Mouse (Mus musculus): ENCODE results near the gene Rhbdd1. TPM values are rescaled to one million over a fixed set of nuclear protein-coding genes. Genes with fewer than 3 reads are reported as not detected.

The Rhbdd1 gene
- polyA plus RNA-seq, 2 experiments: 7.0 to 8.7 TPM

GRCm38 (mm10) chr1:82465321-82465853, 149.1 kb downstream of the Rhbdd1 start:
- 62% methylated on average over 6 of the region's 6 CpGs for WGBS
- ATAC-seq (ENCODE audit: low FRiP score, low read depth) (no peak), DNase-seq (ENCODE audit: low spot score) (no peak)
- Histone ChIP-seq H3K27me3 (ENCODE audit: control insufficient read depth, insufficient read depth, low read length) (no peaks in the 10 kb centered on the region), H3K9me3 (ENCODE audit: control insufficient read depth, low read length) (no peaks in the 10 kb centered on the region), H3K9ac (ENCODE audit: low read depth, low read length, severe bottlenecking) (no peak overlapping the region), H3K4me3 (replicated peaks; ENCODE audit: low read length) (no peak overlapping the region), H3K27ac (replicated peaks; ENCODE audit: low read depth, low read length) (no peak overlapping the region), H3K4me1 (ENCODE audit: control insufficient read depth, insufficient read depth, low read length) (no peaks in the 10 kb centered on the region), H3K36me3 (ENCODE audit: control insufficient read depth, insufficient read depth, low read length) (no peaks in the 10 kb centered on the region), H3K4me2 (replicated peaks; ENCODE audit: low read depth, low read length, severe bottlenecking) (no peak overlapping the region)
- no peak for TF ChIP-seq POLR2A (IDR thresholded peaks at IDR 0.05; ENCODE audit: borderline replicate concordance, extremely low read depth, insufficient read depth, insufficient read length)

GRCm38 (mm10) chr1:82468872-82469271, 152.6 kb downstream of the Rhbdd1 start:
- Histone ChIP-seq H3K4me3 (replicated peaks; ENCODE audit: low read length) (no peak overlapping the region), H3K9me3 (ENCODE audit: control insufficient read depth, low read length) (no peaks in the 10 kb centered on the region), H3K4me2 (replicated peaks; ENCODE audit: low read depth, low read length, severe bottlenecking) (no peak overlapping the region), H3K9ac (ENCODE audit: low read depth, low read length, severe bottlenecking) (no peak overlapping the region), H3K4me1 (ENCODE audit: control insufficient read depth, insufficient read depth, low read length) (no peaks in the 10 kb centered on the region), H3K27ac (replicated peaks; ENCODE audit: low read depth, low read length) (no peak overlapping the region), H3K27me3 (ENCODE audit: control insufficient read depth, insufficient read depth, low read length) (no peaks in the 10 kb centered on the region), H3K36me3 (ENCODE audit: control insufficient read depth, insufficient read depth, low read length) (no peaks in the 10 kb centered on the region)
- no peak for ATAC-seq (ENCODE audit: low FRiP score, low read depth)
- no peak for TF ChIP-seq POLR2A (IDR thresholded peaks at IDR 0.05; ENCODE audit: borderline replicate concordance, extremely low read depth, insufficient read depth, insufficient read length)
- 68% methylated on average over 6 of the region's 6 CpGs for WGBS
- DNase-seq (ENCODE audit: low spot score): no peak

- whole genome bisulfite sequencing: 94% methylated on average over 10 of the region's 10 CpGs
- H3K4me1 ChIP-seq (ENCODE audit: control insufficient read depth, insufficient read depth, low read length): 0 out of 2 replicates have a peak, but pooled peaks cover under 1% of the 10 kb centered on the region
- ATAC-seq (ENCODE audit: low FRiP score, low read depth) (no peak), DNase-seq (ENCODE audit: low spot score) (no peak)
- no peak for TF ChIP-seq POLR2A (IDR thresholded peaks at IDR 0.05; ENCODE audit: borderline replicate concordance, extremely low read depth, insufficient read depth, insufficient read length)
- no peaks in the 10 kb centered on the region for H3K27me3 ChIP-seq (ENCODE audit: control insufficient read depth, insufficient read depth, low read length)
- H3K4me2 ChIP-seq (replicated peaks; ENCODE audit: low read depth, low read length, severe bottlenecking): no peak overlapping the region
- no peak overlapping the region for H3K4me3 ChIP-seq (replicated peaks; ENCODE audit: low read length)
- no peak overlapping the region for H3K9ac ChIP-seq (ENCODE audit: low read depth, low read length, severe bottlenecking)
- H3K9me3 ChIP-seq (ENCODE audit: control insufficient read depth, low read length): no peaks in the 10 kb centered on the region
- no peak overlapping the region for H3K27ac ChIP-seq (replicated peaks; ENCODE audit: low read depth, low read length)
- no peaks in the 10 kb centered on the region for H3K36me3 ChIP-seq (ENCODE audit: control insufficient read depth, insufficient read depth, low read length)
Observed at GRCm38 (mm10) chr1:82470516-82471225, 154.4 kb downstream of the Rhbdd1 start.

GRCm38 (mm10) chr1:82473467-82473866, 157.2 kb downstream of the Rhbdd1 start:
- H3K36me3 ChIP-seq (ENCODE audit: control insufficient read depth, insufficient read depth, low read length): no peaks in the 10 kb centered on the region
- no peak overlapping the region for H3K9ac ChIP-seq (ENCODE audit: low read depth, low read length, severe bottlenecking)
- no peaks in the 10 kb centered on the region for H3K27me3 ChIP-seq (ENCODE audit: control insufficient read depth, insufficient read depth, low read length)
- no peak for TF ChIP-seq POLR2A (IDR thresholded peaks at IDR 0.05; ENCODE audit: borderline replicate concordance, extremely low read depth, insufficient read depth, insufficient read length)
- DNase-seq (ENCODE audit: low spot score) (no peak), ATAC-seq (ENCODE audit: low FRiP score, low read depth) (no peak)
- H3K27ac ChIP-seq (replicated peaks; ENCODE audit: low read depth, low read length): no peak overlapping the region
- H3K4me3 ChIP-seq (replicated peaks; ENCODE audit: low read length): no peak overlapping the region
- H3K4me1 ChIP-seq (ENCODE audit: control insufficient read depth, insufficient read depth, low read length): 0 out of 2 replicates have a peak, but pooled peaks cover 10% of the 10 kb centered on the region
- H3K9me3 ChIP-seq (ENCODE audit: control insufficient read depth, low read length): no peaks in the 10 kb centered on the region
- H3K4me2 ChIP-seq (replicated peaks; ENCODE audit: low read depth, low read length, severe bottlenecking): no peak overlapping the region

- WGBS: 45% methylated on average over 4 of the region's 4 CpGs
- Histone ChIP-seq H3K9ac (ENCODE audit: low read depth, low read length, severe bottlenecking) (no peak overlapping the region), H3K27me3 (ENCODE audit: control insufficient read depth, insufficient read depth, low read length) (no peaks in the 10 kb centered on the region), H3K4me3 (replicated peaks; ENCODE audit: low read length) (no peak overlapping the region), H3K4me1 (ENCODE audit: control insufficient read depth, insufficient read depth, low read length) (0 out of 2 replicates have a peak, but pooled peaks cover 10% of the 10 kb centered on the region), H3K36me3 (ENCODE audit: control insufficient read depth, insufficient read depth, low read length) (no peaks in the 10 kb centered on the region), H3K9me3 (ENCODE audit: control insufficient read depth, low read length) (no peaks in the 10 kb centered on the region), H3K4me2 (replicated peaks; ENCODE audit: low read depth, low read length, severe bottlenecking) (no peak overlapping the region), H3K27ac (replicated peaks; ENCODE audit: low read depth, low read length) (no peak overlapping the region)
- no peak for DNase-seq (ENCODE audit: low spot score)
- no peak for ATAC-seq (ENCODE audit: low FRiP score, low read depth)
- TF ChIP-seq POLR2A (IDR thresholded peaks at IDR 0.05; ENCODE audit: borderline replicate concordance, extremely low read depth, insufficient read depth, insufficient read length): no peak
Observed at GRCm38 (mm10) chr1:82474461-82474961, 158.3 kb downstream of the Rhbdd1 start.

Measured in limb, embryonic 14.5 days (tissue).